In the genomic region with DNA sequence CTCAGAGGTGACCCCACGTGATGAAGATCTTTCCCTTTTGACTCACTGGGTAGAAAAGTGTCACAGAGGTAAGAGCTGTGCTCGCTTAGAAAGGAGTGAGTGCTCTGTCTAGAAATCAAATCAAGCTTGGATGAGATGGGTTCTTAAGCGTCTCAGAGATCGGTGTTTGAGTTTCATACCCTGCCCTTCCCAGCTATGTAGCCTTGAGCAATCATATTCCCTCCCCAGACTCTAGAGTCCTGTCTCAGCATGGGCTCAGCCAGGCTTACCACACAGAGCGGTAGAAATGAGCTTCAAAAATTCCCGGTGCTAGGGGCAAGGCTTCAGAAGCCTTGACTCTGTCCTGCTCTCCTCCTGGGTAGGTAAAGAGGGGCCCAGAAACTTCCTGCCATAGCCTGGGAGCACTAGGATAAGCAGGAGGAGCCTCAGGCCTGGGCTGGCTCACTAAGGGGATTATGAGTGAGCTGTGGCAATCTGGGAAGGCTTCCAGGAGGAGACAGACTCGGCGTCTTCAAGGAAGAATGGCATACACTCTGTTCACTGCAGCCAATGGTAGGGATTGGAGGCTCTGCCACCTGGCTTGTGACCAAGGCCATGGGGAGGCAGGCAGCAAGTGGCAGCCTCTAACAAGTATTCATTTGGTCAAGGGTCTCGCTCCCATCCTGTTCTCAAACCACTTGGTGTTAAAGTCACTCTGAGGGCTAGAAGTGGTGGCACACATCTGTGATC, we compare ENCODE assay signal across 8 mouse cellular contexts. TPM values are rescaled to one million over a fixed set of nuclear protein-coding genes. Genes with fewer than 3 reads are reported as not detected.
DNase-seq lines count a peak whose midpoint lies in the region; ATAC-seq and TF ChIP-seq lines count a peak whose summit lies in the region.

No protein-coding gene starts in this region.

- WGBS in heart, embryonic 10.5 days, result 73% methylated on average over 9 of the region's 9 CpGs
- 74% methylated on average over 9 of the region's 9 CpGs for WGBS in heart, embryonic 11.5 days (ENCODE audit: insufficient replicate concordance)
- 75% methylated on average over 9 of the region's 9 CpGs for WGBS in neural tube, embryonic 11.5 days
- 72% methylated on average over 9 of the region's 9 CpGs for WGBS in intestine, postnatal 0 days
- 45% methylated on average over 9 of the region's 9 CpGs for WGBS in stomach, postnatal 0 days

- no peak for DNase-seq in heart, embryonic 10.5 days (ENCODE audit: low spot score)
- DNase-seq in neural tube, embryonic 11.5 days (ENCODE audit: low spot score), result no peak
- DNase-seq in neural tube, embryonic 10.5 days (ENCODE audit: extremely low spot score, low spot score), result no peak
- DNase-seq in stomach, postnatal 0 days (ENCODE audit: low spot score), result no peak
- no peak for DNase-seq in B cell, adult 2 months
- no peak for DNase-seq in spleen, adult 18-20 months

- no peak for ATAC-seq in heart, embryonic 11.5 days (replicated peaks; ENCODE audit: insufficient number of reproducible peaks, low FRiP score, low TSS enrichment)
- no peak for ATAC-seq in neural tube, embryonic 11.5 days (ENCODE audit: insufficient read depth, low FRiP score, low TSS enrichment)
- ATAC-seq in intestine, postnatal 0 days, result no peak
- ATAC-seq in stomach, postnatal 0 days (ENCODE audit: low FRiP score, low TSS enrichment), result no peak

- H3K9ac ChIP-seq in heart, embryonic 11.5 days (ENCODE audit: low read depth, low read length), result no peak overlapping the region
- H3K9ac ChIP-seq in neural tube, embryonic 11.5 days (ENCODE audit: low read length), result no peak overlapping the region; the same call in 1 of the 2 replicates
- H3K9ac ChIP-seq in intestine, postnatal 0 days (ENCODE audit: low read depth, low read length), result no peak overlapping the region
- no peak overlapping the region for H3K9ac ChIP-seq in stomach, postnatal 0 days (ENCODE audit: low read length)

- no peak overlapping the region for H3K4me2 ChIP-seq in heart, embryonic 11.5 days
- H3K4me2 ChIP-seq in neural tube, embryonic 11.5 days (ENCODE audit: low read depth), result peak overlapping the region; percentile 78; the same call in 1 of the 2 replicates
- H3K4me2 ChIP-seq in intestine, postnatal 0 days (replicated peaks; ENCODE audit: low read depth), result no peak overlapping the region
- H3K4me2 ChIP-seq in stomach, postnatal 0 days (replicated peaks; ENCODE audit: low read depth), result no peak overlapping the region; the same call in 1 of the 2 replicates

- TF ChIP-seq EP300 in stomach, postnatal 0 days (optimal IDR thresholded peaks at IDR 0.05), result no peak

- no peak overlapping the region for H3K4me3 ChIP-seq in heart, embryonic 10.5 days
- H3K4me3 ChIP-seq in heart, embryonic 11.5 days (ENCODE audit: low read depth, low read length), result no peak overlapping the region
- no peak overlapping the region for H3K4me3 ChIP-seq in neural tube, embryonic 11.5 days (ENCODE audit: low read depth, low read length)
- no peak overlapping the region for H3K4me3 ChIP-seq in intestine, postnatal 0 days (ENCODE audit: low read depth, low read length)
- H3K4me3 ChIP-seq in stomach, postnatal 0 days (ENCODE audit: low read depth, low read length), result no peak overlapping the region

- H3K27me3 ChIP-seq in heart, embryonic 10.5 days (ENCODE audit: insufficient read depth, poor library complexity, severe bottlenecking), result peaks cover 51% of the 10 kb centered on the region
- H3K27me3 ChIP-seq in heart, embryonic 11.5 days (ENCODE audit: control insufficient read depth, insufficient read depth, low read length), result no peaks in the 10 kb centered on the region; the same call in 1 of the 2 replicates
- H3K27me3 ChIP-seq in neural tube, embryonic 11.5 days (ENCODE audit: control insufficient read depth, insufficient read depth, low read length), result no peaks in the 10 kb centered on the region
- no peaks in the 10 kb centered on the region for H3K27me3 ChIP-seq in intestine, postnatal 0 days (replicated peaks; ENCODE audit: control insufficient read depth, insufficient read depth, low read length)
- H3K27me3 ChIP-seq in stomach, postnatal 0 days (ENCODE audit: control insufficient read depth, insufficient read depth, low read length), result no peaks in the 10 kb centered on the region

- no peaks in the 10 kb centered on the region for H3K9me3 ChIP-seq in heart, embryonic 10.5 days
- H3K9me3 ChIP-seq in heart, embryonic 11.5 days (replicated peaks; ENCODE audit: control insufficient read depth, low read length), result no peaks in the 10 kb centered on the region
- H3K9me3 ChIP-seq in neural tube, embryonic 11.5 days (ENCODE audit: control insufficient read depth, low read length), result no peaks in the 10 kb centered on the region
- H3K9me3 ChIP-seq in intestine, postnatal 0 days (ENCODE audit: control insufficient read depth), result no peaks in the 10 kb centered on the region
- no peaks in the 10 kb centered on the region for H3K9me3 ChIP-seq in stomach, postnatal 0 days (ENCODE audit: control insufficient read depth, low read length)

- peak overlapping the region; percentile 54; the same call in 1 of the 2 replicates for H3K27ac ChIP-seq in heart, embryonic 10.5 days
- no peak overlapping the region for H3K27ac ChIP-seq in heart, embryonic 11.5 days (ENCODE audit: low read depth, low read length)
- peak overlapping the region; percentile 93 for H3K27ac ChIP-seq in neural tube, embryonic 11.5 days (ENCODE audit: low read depth, low read length)
- peak overlapping the region; percentile 15; the same call in 1 of the 2 replicates for H3K27ac ChIP-seq in intestine, postnatal 0 days (ENCODE audit: low read depth, low read length)
- H3K27ac ChIP-seq in stomach, postnatal 0 days (replicated peaks), result peak overlapping the region; percentile 73

- no peak for TF ChIP-seq CTCF in intestine, postnatal 0 days (IDR thresholded peaks at IDR 0.05; ENCODE audit: low read depth)
- no peak for TF ChIP-seq CTCF in stomach, postnatal 0 days (IDR thresholded peaks at IDR 0.05; ENCODE audit: low read depth)

- peaks cover 55% of the 10 kb centered on the region for H3K4me1 ChIP-seq in heart, embryonic 10.5 days
- peaks cover 18% of the 10 kb centered on the region for H3K4me1 ChIP-seq in heart, embryonic 11.5 days (ENCODE audit: control insufficient read depth, insufficient read depth, low read length)
- H3K4me1 ChIP-seq in neural tube, embryonic 11.5 days (ENCODE audit: control insufficient read depth, insufficient read depth, low read length), result peaks cover 32% of the 10 kb centered on the region
- peaks cover 8% of the 10 kb centered on the region for H3K4me1 ChIP-seq in intestine, postnatal 0 days (replicated peaks; ENCODE audit: control insufficient read depth, insufficient read depth, low read length)
- peaks cover 7% of the 10 kb centered on the region for H3K4me1 ChIP-seq in stomach, postnatal 0 days (replicated peaks; ENCODE audit: control insufficient read depth, insufficient read depth)

- H3K36me3 ChIP-seq in heart, embryonic 10.5 days, result no peaks in the 10 kb centered on the region
- no peaks in the 10 kb centered on the region for H3K36me3 ChIP-seq in heart, embryonic 11.5 days (ENCODE audit: control insufficient read depth, insufficient read depth, low read length)
- H3K36me3 ChIP-seq in neural tube, embryonic 11.5 days (ENCODE audit: control insufficient read depth, insufficient read depth, low read length), result no peaks in the 10 kb centered on the region
- no peaks in the 10 kb centered on the region for H3K36me3 ChIP-seq in intestine, postnatal 0 days (ENCODE audit: control insufficient read depth, insufficient read depth)
- no peaks in the 10 kb centered on the region for H3K36me3 ChIP-seq in stomach, postnatal 0 days (ENCODE audit: control insufficient read depth, insufficient read depth, low read length)

RNA-seq across cellular contexts. Expression of a gene that starts 18.6 kb away (rescaled TPM):
- polyA plus RNA-seq in heart, embryonic 10.5 days (2016; fragmentation: Nextera tagmentation; extraction: Ambion mirVana), result 9.0 and 16.6 TPM in 2 replicates
- polyA plus RNA-seq in heart, embryonic 11.5 days (2014; fragmentation: Nextera tagmentation; extraction: Ambion mirVana), result 6.4 and 7.5 TPM in 2 replicates
- 133 and 140 TPM in 2 replicates for polyA plus RNA-seq in neural tube, embryonic 11.5 days (2014; fragmentation: Nextera tagmentation; extraction: Ambion mirVana)
- polyA plus RNA-seq in intestine, postnatal 0 days (2015; fragmentation: Nextera tagmentation; extraction: Ambion mirVana), result 22.3 and 22.7 TPM in 2 replicates
- polyA plus RNA-seq in stomach, postnatal 0 days (2015; fragmentation: Nextera tagmentation; extraction: Ambion mirVana), result 42.4 and 50.9 TPM in 2 replicates

RNA-seq across cellular contexts. Expression of a gene that starts 24.3 kb away (rescaled TPM):
- 3.0 and 3.9 TPM in 2 replicates for polyA plus RNA-seq in heart, embryonic 10.5 days (2016; fragmentation: Nextera tagmentation; extraction: Ambion mirVana)
- polyA plus RNA-seq in heart, embryonic 11.5 days (2014; fragmentation: Nextera tagmentation; extraction: Ambion mirVana), result 2.0 and 4.5 TPM in 2 replicates
- polyA plus RNA-seq in neural tube, embryonic 11.5 days (2014; fragmentation: Nextera tagmentation; extraction: Ambion mirVana), result 3.5 and 4.1 TPM in 2 replicates
- 4.2 and 4.7 TPM in 2 replicates for polyA plus RNA-seq in intestine, postnatal 0 days (2015; fragmentation: Nextera tagmentation; extraction: Ambion mirVana)
- polyA plus RNA-seq in stomach, postnatal 0 days (2015; fragmentation: Nextera tagmentation; extraction: Ambion mirVana), result 0.61 and 0.92 TPM in 2 replicates
